Mouse (Mus musculus): ENCODE data around the gene Sox5.

- TF ChIP-seq POLR2A (IDR thresholded peaks at IDR 0.05; ENCODE audit: low read depth, low read length) (no peak), CTCF (IDR thresholded peaks at IDR 0.05; ENCODE audit: extremely low read depth, insufficient read length, insufficient replicate concordance, low read depth, low read length) (no peak)
These were observed 42.0 kb downstream of the Sox5 start for GRCm38 (mm10) chr6:144739753-144740152.

All from small intestine, adult 2 months (tissue).